Mouse (Mus musculus): Measurements from ENCODE around the gene Ank3. TPM values are rescaled to one million over a fixed set of nuclear protein-coding genes. Genes with fewer than 3 reads are reported as not detected.

The Ank3 gene
- polyA plus RNA-seq, 1 experiment from 2014 or later, result 30.3 TPM

- Histone ChIP-seq H3K9ac (no peak overlapping the region), H3K27ac (no peak overlapping the region), H3K27me3 (no peaks in the 10 kb centered on the region), H3K4me1 (no peaks in the 10 kb centered on the region), H3K36me3 (no peaks in the 10 kb centered on the region), H3K4me2 (no peak overlapping the region), H3K9me3 (no peaks in the 10 kb centered on the region), H3K4me3 (no peak overlapping the region)
- 84% methylated on average over 8 of the region's 8 CpGs for WGBS
- ATAC-seq (ENCODE audit: insufficient number of reproducible peaks, insufficient read depth, low FRiP score, low TSS enrichment, low read depth), result no peak
These were observed 20.1 kb downstream of the Ank3 start for GRCm38 (mm10) chr10:69418716-69419115.

- no peak overlapping the region for H3K9ac ChIP-seq
- 84% methylated on average over 6 of the region's 6 CpGs for WGBS
These were observed 21.7 kb downstream of the Ank3 start for GRCm38 (mm10) chr10:69420306-69420705.

GRCm38 (mm10) chr10:69424051-69424450, 25.5 kb downstream of the Ank3 start:
- Histone ChIP-seq H3K27me3 (no peaks in the 10 kb centered on the region), H3K9ac (no peak overlapping the region), H3K4me2 (no peak overlapping the region), H3K4me3 (no peak overlapping the region), H3K9me3 (no peaks in the 10 kb centered on the region), H3K4me1 (no peaks in the 10 kb centered on the region), H3K36me3 (no peaks in the 10 kb centered on the region), H3K27ac (no peak overlapping the region)
- WGBS, result 97% methylated on average over 3 of the region's 3 CpGs
- no peak for ATAC-seq (ENCODE audit: insufficient number of reproducible peaks, insufficient read depth, low FRiP score, low TSS enrichment, low read depth)

More at GRCm38 (mm10) chr10:69420306-69420705, 21.7 kb downstream of the Ank3 start:
- Histone ChIP-seq H3K27me3 (no peaks in the 10 kb centered on the region), H3K27ac (no peak overlapping the region), H3K9me3 (no peaks in the 10 kb centered on the region), H3K4me1 (no peaks in the 10 kb centered on the region), H3K4me3 (no peak overlapping the region), H3K4me2 (no peak overlapping the region), H3K36me3 (no peaks in the 10 kb centered on the region)
- ATAC-seq (ENCODE audit: insufficient number of reproducible peaks, insufficient read depth, low FRiP score, low TSS enrichment, low read depth), result no peak

DNA sequence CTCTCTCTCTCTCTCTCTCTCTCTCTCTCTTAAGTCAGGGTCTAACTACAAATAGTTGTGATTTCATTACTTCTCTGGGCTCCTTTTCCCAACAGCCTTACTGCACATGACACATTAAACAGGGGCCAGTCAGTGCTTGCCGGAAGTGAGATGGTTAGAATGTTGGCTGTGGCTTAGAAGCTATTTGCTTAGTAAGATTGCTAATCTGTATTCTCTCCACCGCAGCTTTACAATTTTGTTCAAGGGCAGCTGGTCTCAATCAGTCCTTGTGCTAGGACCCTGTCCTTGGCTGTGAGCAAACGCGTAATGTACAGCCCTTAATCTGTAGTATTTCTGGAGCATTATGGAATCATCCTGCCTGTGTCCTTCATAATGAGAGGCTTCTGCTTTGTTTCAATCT, 31.6 kb downstream of the Ank3 start:
- Histone ChIP-seq H3K9me3 (no peaks in the 10 kb centered on the region), H3K27me3 (no peaks in the 10 kb centered on the region), H3K4me3 (no peak overlapping the region), H3K27ac (no peak overlapping the region), H3K36me3 (no peaks in the 10 kb centered on the region), H3K4me1 (0 out of 2 replicates have a peak, but pooled peaks cover 5% of the 10 kb centered on the region), H3K9ac (no peak overlapping the region), H3K4me2 (no peak overlapping the region)
- WGBS, result 66% methylated on average over 4 of the region's 4 CpGs
- no peak for ATAC-seq (ENCODE audit: insufficient number of reproducible peaks, insufficient read depth, low FRiP score, low TSS enrichment, low read depth)

DNA sequence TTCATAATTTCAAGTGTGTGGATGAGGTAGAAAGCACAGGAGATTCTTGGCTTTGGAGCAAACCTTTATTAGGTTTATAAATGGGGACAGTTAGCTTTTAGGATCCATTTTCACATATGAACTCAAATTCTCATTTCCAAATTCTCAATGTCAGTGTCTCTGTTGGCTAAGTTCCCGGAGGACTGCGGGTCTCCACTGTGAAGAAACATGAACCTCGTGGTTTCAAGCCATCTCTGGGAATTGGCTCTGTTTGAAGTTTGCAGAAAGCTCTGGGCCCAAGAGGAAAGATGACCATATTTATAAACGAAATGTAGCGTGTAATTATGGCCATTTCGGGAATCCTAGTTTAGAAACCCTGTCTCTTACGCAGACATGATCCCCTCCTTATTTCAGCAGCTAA, 32.5 kb downstream of the Ank3 start:
- Histone ChIP-seq H3K4me1 (0 out of 2 replicates have a peak, but pooled peaks cover 5% of the 10 kb centered on the region), H3K27ac (no peak overlapping the region), H3K4me3 (no peak overlapping the region), H3K9me3 (no peaks in the 10 kb centered on the region), H3K4me2 (no peak overlapping the region), H3K9ac (no peak overlapping the region), H3K27me3 (no peaks in the 10 kb centered on the region), H3K36me3 (no peaks in the 10 kb centered on the region)
- ATAC-seq (ENCODE audit: insufficient number of reproducible peaks, insufficient read depth, low FRiP score, low TSS enrichment, low read depth), result no peak
- 59% methylated on average over 7 of the region's 7 CpGs for WGBS

DNA sequence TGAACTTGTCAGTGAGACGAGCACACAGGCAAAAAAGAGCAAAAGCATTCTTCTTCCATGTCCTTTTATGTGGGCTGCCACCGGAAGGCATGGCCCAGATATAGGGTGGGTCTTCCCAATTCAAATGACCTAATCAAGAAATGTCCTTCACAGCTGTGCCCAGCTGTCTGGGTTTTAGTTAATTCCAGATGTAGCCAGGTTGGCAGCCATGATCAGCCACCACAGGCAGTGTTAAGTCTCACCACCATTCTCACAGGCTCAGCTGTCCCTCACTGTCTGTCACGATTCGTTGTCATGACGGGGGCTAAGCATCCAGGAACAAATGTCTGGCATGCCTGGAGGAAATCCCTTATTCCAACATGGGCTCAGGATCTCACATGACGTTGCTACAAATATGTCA, 36.6 kb downstream of the Ank3 start:
- Histone ChIP-seq H3K4me1 (0 out of 2 replicates have a peak, but pooled peaks cover 5% of the 10 kb centered on the region), H3K4me3 (no peak overlapping the region), H3K4me2 (no peak overlapping the region), H3K36me3 (no peaks in the 10 kb centered on the region), H3K9ac (no peak overlapping the region), H3K27ac (no peak overlapping the region), H3K9me3 (no peaks in the 10 kb centered on the region), H3K27me3 (no peaks in the 10 kb centered on the region)
- ATAC-seq (ENCODE audit: insufficient number of reproducible peaks, insufficient read depth, low FRiP score, low TSS enrichment, low read depth), result no peak
- 56% methylated on average over 6 of the region's 6 CpGs for WGBS

- Histone ChIP-seq H3K36me3 (no peaks in the 10 kb centered on the region), H3K4me2 (no peak overlapping the region), H3K4me1 (no peaks in the 10 kb centered on the region), H3K9me3 (no peaks in the 10 kb centered on the region), H3K9ac (no peak overlapping the region), H3K27ac (no peak overlapping the region), H3K27me3 (no peaks in the 10 kb centered on the region), H3K4me3 (no peak overlapping the region)
- WGBS, result 72% methylated on average over 8 of the region's 8 CpGs
- no peak for ATAC-seq (ENCODE audit: insufficient number of reproducible peaks, insufficient read depth, low FRiP score, low TSS enrichment, low read depth)
These were observed 40.9 kb downstream of the Ank3 start for GRCm38 (mm10) chr10:69439449-69439848.

GRCm38 (mm10) chr10:69444546-69444945, 46.0 kb downstream of the Ank3 start:
- Histone ChIP-seq H3K27ac (no peak overlapping the region), H3K9ac (no peak overlapping the region), H3K9me3 (no peaks in the 10 kb centered on the region), H3K4me3 (no peak overlapping the region), H3K4me2 (no peak overlapping the region), H3K27me3 (no peaks in the 10 kb centered on the region), H3K4me1 (no peaks in the 10 kb centered on the region), H3K36me3 (no peaks in the 10 kb centered on the region)
- WGBS, result 67% methylated on average over 5 of the region's 5 CpGs
- no peak for ATAC-seq (ENCODE audit: insufficient number of reproducible peaks, insufficient read depth, low FRiP score, low TSS enrichment, low read depth)

DNA sequence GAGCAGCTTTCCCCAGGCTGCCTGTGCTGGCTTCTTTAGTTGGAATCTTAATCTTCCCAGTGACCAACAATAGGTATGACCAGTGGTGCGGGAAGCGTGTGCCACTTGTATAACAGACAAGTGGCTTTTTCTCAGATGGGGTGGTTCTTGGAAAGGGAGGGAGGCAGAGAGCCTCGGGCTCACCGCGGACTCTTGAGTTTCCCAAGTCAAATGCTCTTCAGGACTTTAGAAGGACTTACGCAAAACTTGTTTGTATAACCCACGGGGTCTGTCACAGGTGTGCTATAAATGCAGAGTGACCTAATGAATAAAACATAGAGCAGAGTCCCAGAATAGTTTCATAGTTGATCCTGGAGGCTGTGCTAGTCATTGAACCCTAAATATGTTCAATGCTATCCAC, 47.4 kb downstream of the Ank3 start:
- no peak for ATAC-seq (ENCODE audit: insufficient number of reproducible peaks, insufficient read depth, low FRiP score, low TSS enrichment, low read depth)
- 82% methylated on average over 7 of the region's 7 CpGs for WGBS
- no peaks in the 10 kb centered on the region for H3K4me1 ChIP-seq
- H3K27ac ChIP-seq, result no peak overlapping the region
- no peaks in the 10 kb centered on the region for H3K9me3 ChIP-seq
- H3K4me3 ChIP-seq, result no peak overlapping the region
- no peaks in the 10 kb centered on the region for H3K36me3 ChIP-seq
- no peak overlapping the region for H3K9ac ChIP-seq
- H3K4me2 ChIP-seq, result no peak overlapping the region
- H3K27me3 ChIP-seq, result no peaks in the 10 kb centered on the region

- Histone ChIP-seq H3K36me3 (no peaks in the 10 kb centered on the region), H3K27ac (no peak overlapping the region), H3K9ac (no peak overlapping the region), H3K9me3 (no peaks in the 10 kb centered on the region), H3K4me1 (no peaks in the 10 kb centered on the region), H3K4me2 (no peak overlapping the region), H3K27me3 (no peaks in the 10 kb centered on the region), H3K4me3 (no peak overlapping the region)
- 83% methylated on average over 5 of the region's 5 CpGs for WGBS
- no peak for ATAC-seq (ENCODE audit: insufficient number of reproducible peaks, insufficient read depth, low FRiP score, low TSS enrichment, low read depth)
These were observed 48.0 kb downstream of the Ank3 start for GRCm38 (mm10) chr10:69446566-69446965.

DNA sequence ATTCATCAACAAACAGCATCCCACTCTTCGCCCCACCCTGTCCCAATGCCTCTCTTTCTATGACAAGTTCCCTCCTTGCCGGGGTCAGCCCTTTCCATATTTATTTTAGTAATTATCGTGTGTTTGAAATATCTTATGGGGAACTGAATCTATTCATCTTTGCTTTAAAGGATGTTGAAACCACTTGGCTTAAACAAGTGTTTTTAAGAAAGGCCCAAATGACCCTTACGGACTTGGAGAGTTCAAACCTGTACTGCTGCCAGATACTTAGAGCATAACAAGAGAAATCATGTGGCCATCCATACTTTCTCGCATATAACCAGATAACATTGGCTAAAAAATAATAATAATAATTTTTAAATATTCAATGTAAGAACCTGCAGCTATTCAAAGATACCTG, 48.7 kb downstream of the Ank3 start:
- no peak for ATAC-seq (ENCODE audit: insufficient number of reproducible peaks, insufficient read depth, low FRiP score, low TSS enrichment, low read depth)

GRCm38 (mm10) chr10:69448174-69448573, 49.6 kb downstream of the Ank3 start:
- no peak for ATAC-seq (ENCODE audit: insufficient number of reproducible peaks, insufficient read depth, low FRiP score, low TSS enrichment, low read depth)
- H3K9me3 ChIP-seq, result no peaks in the 10 kb centered on the region
- H3K36me3 ChIP-seq, result no peaks in the 10 kb centered on the region
- no peaks in the 10 kb centered on the region for H3K27me3 ChIP-seq
- 73% methylated on average over 3 of the region's 3 CpGs for WGBS
- H3K4me1 ChIP-seq, result peaks cover 5% of the 10 kb centered on the region; the same call in 1 of the 2 replicates
- no peak overlapping the region for H3K4me3 ChIP-seq
- no peak overlapping the region for H3K4me2 ChIP-seq
- no peak overlapping the region for H3K27ac ChIP-seq
- no peak overlapping the region for H3K9ac ChIP-seq

More for the DNA sequence above, 48.7 kb downstream of the Ank3 start:
- no peak overlapping the region for H3K9ac ChIP-seq
- H3K9me3 ChIP-seq, result no peaks in the 10 kb centered on the region
- no peaks in the 10 kb centered on the region for H3K36me3 ChIP-seq
- no peak overlapping the region for H3K4me2 ChIP-seq
- H3K27me3 ChIP-seq, result no peaks in the 10 kb centered on the region
- H3K4me3 ChIP-seq, result no peak overlapping the region
- H3K4me1 ChIP-seq, result peaks cover under 1% of the 10 kb centered on the region; the same call in 1 of the 2 replicates
- 90% methylated on average over 5 of the region's 5 CpGs for WGBS
- no peak overlapping the region for H3K27ac ChIP-seq

GRCm38 (mm10) chr10:69451006-69451405, 52.4 kb downstream of the Ank3 start:
- WGBS, result 64% methylated on average over 5 of the region's 5 CpGs
- H3K27me3 ChIP-seq, result no peaks in the 10 kb centered on the region
- H3K4me1 ChIP-seq, result peaks cover 5% of the 10 kb centered on the region; the same call in 1 of the 2 replicates
- no peak for ATAC-seq (ENCODE audit: insufficient number of reproducible peaks, insufficient read depth, low FRiP score, low TSS enrichment, low read depth)
- H3K4me2 ChIP-seq, result no peak overlapping the region
- H3K9me3 ChIP-seq, result no peaks in the 10 kb centered on the region
- no peak overlapping the region for H3K27ac ChIP-seq
- no peaks in the 10 kb centered on the region for H3K36me3 ChIP-seq
- H3K9ac ChIP-seq, result no peak overlapping the region
- H3K4me3 ChIP-seq, result no peak overlapping the region
